In the genomic region with DNA sequence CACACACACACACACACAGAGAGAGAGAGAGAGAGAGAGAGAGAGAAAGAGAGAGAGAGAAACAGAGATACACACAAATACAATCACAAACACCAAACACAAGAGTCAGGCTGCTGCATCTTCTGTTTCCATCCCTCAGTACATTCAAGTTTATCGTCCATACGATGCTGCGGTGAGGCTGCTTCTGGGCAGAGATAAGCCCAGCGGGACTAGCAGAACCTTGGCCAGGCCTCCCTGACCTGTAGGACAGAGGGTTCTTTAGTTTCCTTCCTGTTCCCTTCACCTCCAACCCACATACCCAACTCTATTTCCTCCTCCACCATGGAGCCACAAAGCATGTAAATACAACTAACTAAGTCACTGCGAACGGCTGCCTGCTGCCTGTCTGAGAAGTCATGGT, we compare ENCODE assay signal across 28 mouse cellular contexts. TPM values are rescaled to one million over a fixed set of nuclear protein-coding genes. Genes with fewer than 3 reads are reported as not detected.
DNase-seq lines count a peak whose midpoint lies in the region; ATAC-seq and TF ChIP-seq lines count a peak whose summit lies in the region.
"Had no signal": no experiment of that assay in that cellular context is flagged by ENCODE, and none has a peak within 500 bp of the region (broad histone marks: within the 10 kb centered on the region; RNA-seq: fewer than 3 reads in every experiment).

No protein-coding gene starts in this region.

- H3K79me2 ChIP-seq in heart, adult 2 months (replicated peaks; ENCODE audit: control insufficient read depth, insufficient read depth, low read length), result no peaks in the 10 kb centered on the region

- WGBS in liver, embryonic 15.5 days (ENCODE audit: insufficient replicate concordance), result 28% methylated on average over 6 of the region's 6 CpGs
- WGBS in stomach, postnatal 0 days, result 72% methylated on average over 6 of the region's 6 CpGs
- whole genome bisulfite sequencing in heart, adult 2 months, result 63% methylated on average over 6 of the region's 6 CpGs

- no peak for TF ChIP-seq POLR2A in heart, adult 2 months (IDR thresholded peaks at IDR 0.05; ENCODE audit: insufficient read depth, low read depth, low read length)

- TF ChIP-seq CTCF in stomach, postnatal 0 days (IDR thresholded peaks at IDR 0.05; ENCODE audit: low read depth), result no peak
- no peak for TF ChIP-seq CTCF in heart, adult 2 months (IDR thresholded peaks at IDR 0.05)

- no peaks in the 10 kb centered on the region for H3K27me3 ChIP-seq in liver, embryonic 15.5 days
- H3K27me3 ChIP-seq in stomach, postnatal 0 days (ENCODE audit: control insufficient read depth, insufficient read depth, low read length), result no peaks in the 10 kb centered on the region
- no peaks in the 10 kb centered on the region for H3K27me3 ChIP-seq in heart, adult 2 months (ENCODE audit: control insufficient read depth, insufficient read depth, low read length)
- H3K27me3 ChIP-seq: CH12.LX; heart, embryonic 13.5 days; limb, embryonic 12.5 days; lung, embryonic 15.5 days; midbrain, embryonic 15.5 days; neural tube, embryonic 13.5 days had no signal

- H3K36me3 ChIP-seq in liver, embryonic 15.5 days (replicated peaks), result no peaks in the 10 kb centered on the region
- no peaks in the 10 kb centered on the region for H3K36me3 ChIP-seq in stomach, postnatal 0 days (ENCODE audit: control insufficient read depth, insufficient read depth, low read length)
- H3K36me3 ChIP-seq in heart, adult 2 months (ENCODE audit: control insufficient read depth, insufficient read depth, low read length), result no peaks in the 10 kb centered on the region
- H3K36me3 ChIP-seq: G1E; heart, embryonic 13.5 days; limb, embryonic 12.5 days; lung, embryonic 15.5 days; midbrain, embryonic 15.5 days; neural tube, embryonic 13.5 days had no signal

- peak overlapping the region; percentile 94 for H3K27ac ChIP-seq in liver, embryonic 15.5 days (replicated peaks)
- H3K27ac ChIP-seq in stomach, postnatal 0 days (replicated peaks), result no peak overlapping the region
- no peak overlapping the region for H3K27ac ChIP-seq in heart, adult 2 months
- H3K27ac ChIP-seq: heart, embryonic 13.5 days; hindbrain, embryonic 14.5 days; limb, embryonic 12.5 days; lung, embryonic 15.5 days; midbrain, embryonic 15.5 days; neural tube, embryonic 13.5 days had no signal

- peak; percentile 27 for DNase-seq in induced T-regulatory cell, adult 2 months (ENCODE audit: low read depth)
- DNase-seq in stomach, postnatal 0 days (ENCODE audit: low spot score), result peak; percentile 26
- DNase-seq in embryo, embryonic 11 days, result no peak
- DNase-seq in embryo, embryonic 10 days (ENCODE audit: low spot score), result no peak
- DNase-seq in heart, adult 2 months, result no peak
- DNase-seq: adrenal gland, adult 8-10 months; cerebellum, adult 8-10 months; cerebellum, postnatal 36 days; gastrocnemius, postnatal 10 days; heart, adult 11 months; heart, postnatal 36 days; kidney, adult 8-10 months; kidney, postnatal 10 days; lung, postnatal 36 days; retina, postnatal 1 day; thymus, adult 18-20 months; thymus, postnatal 36 days had no signal

- ATAC-seq in common myeloid progenitor, adult 5-6 weeks (replicated peaks; ENCODE audit: low read depth, poor library complexity, severe bottlenecking), result peak; percentile 51
- peak; percentile 74 for ATAC-seq in liver, embryonic 15.5 days (ENCODE audit: insufficient read depth)
- peak; percentile 79 for ATAC-seq in stomach, postnatal 0 days (ENCODE audit: low FRiP score, low TSS enrichment)
- ATAC-seq: forebrain, embryonic 14.5 days; midbrain, embryonic 15.5 days had no signal

- peaks cover 71% of the 10 kb centered on the region for H3K4me1 ChIP-seq in liver, embryonic 15.5 days (replicated peaks)
- H3K4me1 ChIP-seq in stomach, postnatal 0 days (replicated peaks; ENCODE audit: control insufficient read depth, insufficient read depth), result no peaks in the 10 kb centered on the region
- H3K4me1 ChIP-seq in heart, adult 2 months (ENCODE audit: control insufficient read depth, insufficient read depth, low read length), result peaks cover 11% of the 10 kb centered on the region
- H3K4me1 ChIP-seq: midbrain, embryonic 15.5 days; neural tube, embryonic 13.5 days had no signal

- H3K9ac ChIP-seq in liver, embryonic 15.5 days, result peak overlapping the region; percentile 34; the same call in 1 of the 2 replicates
- H3K9ac ChIP-seq in stomach, postnatal 0 days (ENCODE audit: low read length), result no peak overlapping the region
- no peak overlapping the region for H3K9ac ChIP-seq in heart, adult 2 months (ENCODE audit: low read depth, low read length)
- H3K9ac ChIP-seq: heart, embryonic 13.5 days; hindbrain, embryonic 14.5 days; limb, embryonic 12.5 days; lung, embryonic 15.5 days; midbrain, embryonic 15.5 days; neural tube, embryonic 13.5 days had no signal

- intact Hi-C loops in heart, adult 2 months (cut with DNase I), result no loop called here

- no peak for TF ChIP-seq EP300 in stomach, postnatal 0 days (optimal IDR thresholded peaks at IDR 0.05)
- no peak for TF ChIP-seq EP300 in heart, adult 2 months (IDR thresholded peaks at IDR 0.05; ENCODE audit: insufficient read depth, low read depth, low read length)

- no peak overlapping the region for H3K4me3 ChIP-seq in liver, embryonic 15.5 days (replicated peaks)
- no peak overlapping the region for H3K4me3 ChIP-seq in stomach, postnatal 0 days (ENCODE audit: low read depth, low read length)
- H3K4me3 ChIP-seq in heart, adult 2 months, result no peak overlapping the region
- H3K4me3 ChIP-seq: heart, embryonic 13.5 days; limb, embryonic 12.5 days; lung, embryonic 15.5 days; midbrain, embryonic 15.5 days; neural tube, embryonic 13.5 days had no signal

- H3K4me2 ChIP-seq in liver, embryonic 15.5 days, result peak overlapping the region; percentile 40
- H3K4me2 ChIP-seq in stomach, postnatal 0 days (replicated peaks; ENCODE audit: low read depth), result no peak overlapping the region
- H3K4me2 ChIP-seq: heart, embryonic 13.5 days; hindbrain, embryonic 14.5 days; limb, embryonic 12.5 days; lung, embryonic 15.5 days; midbrain, embryonic 15.5 days; neural tube, embryonic 13.5 days had no signal

- H3K9me3 ChIP-seq in liver, embryonic 15.5 days (replicated peaks), result no peaks in the 10 kb centered on the region
- H3K9me3 ChIP-seq in stomach, postnatal 0 days (ENCODE audit: control insufficient read depth, low read length), result no peaks in the 10 kb centered on the region
- H3K9me3 ChIP-seq: heart, embryonic 13.5 days; lung, embryonic 15.5 days; midbrain, embryonic 15.5 days; neural tube, embryonic 13.5 days had no signal

RNA-seq across cellular contexts. Expression of a gene that starts 37.7 kb away (rescaled TPM):
- total RNA-seq in common myeloid progenitor, adult 5-6 weeks (2017), result 107 and 130 TPM in 2 replicates
- 40.8 and 45.0 TPM in 2 replicates for polyA plus RNA-seq in liver, embryonic 15.5 days (2015; fragmentation: Nextera tagmentation; extraction: Ambion mirVana)
- 42.1 and 45.4 TPM in 2 replicates for polyA plus RNA-seq in stomach, postnatal 0 days (2015; fragmentation: Nextera tagmentation; extraction: Ambion mirVana)
- total RNA-seq in heart, adult 2 months (2021), result 10 to 100 TPM; 86.3 to 99.7 TPM
- polyA plus RNA-seq in heart, adult 2 months (2012; rRNA removed), result 30.2 and 52.4 TPM in 2 replicates

Comparison
In these comparisons a context has a peak if more than half of its experiments do, and no peak if none do; other contexts are left out.
1. DNase-seq: peak in induced T-regulatory cell, adult 2 months (single experiment) and stomach, postnatal 0 days (single experiment); none in embryo, embryonic 11 days (single experiment), embryo, embryonic 10 days (single experiment) and heart, adult 2 months (0 of 2).
2. Peak in every context shown above with its lines, with median percentiles within 50 percentile points of each other: ATAC-seq.